23 mouse cellular contexts compared by ENCODE assay signal in the genomic region with DNA sequence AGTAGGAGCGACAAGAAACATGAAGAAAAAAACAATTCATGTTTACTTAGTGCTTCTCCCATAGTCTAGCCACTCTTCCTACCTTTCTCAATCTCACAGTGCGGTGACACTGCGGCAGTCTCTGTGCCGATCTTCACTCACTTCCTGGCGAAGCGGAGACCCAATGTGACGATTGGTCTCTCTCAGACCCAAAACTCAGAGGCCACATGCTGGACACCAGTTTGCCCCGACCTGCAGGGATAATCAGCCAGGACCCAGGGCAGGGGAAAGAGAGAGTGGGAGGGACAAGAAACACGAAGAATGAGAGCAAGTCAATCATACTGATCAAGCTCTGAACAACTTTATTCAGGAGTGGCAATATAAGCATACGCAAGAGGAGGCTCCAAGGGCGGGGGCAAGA. TPM values are rescaled to one million over a fixed set of nuclear protein-coding genes. Genes with fewer than 3 reads are reported as not detected.
DNase-seq lines count a peak whose midpoint lies in the region; ATAC-seq and TF ChIP-seq lines count a peak whose summit lies in the region.
"Had no signal": no experiment of that assay in that cellular context is flagged by ENCODE, and none has a peak within 500 bp of the region (broad histone marks: within the 10 kb centered on the region; RNA-seq: fewer than 3 reads in every experiment).

No protein-coding gene starts in this region.

- no peaks in the 10 kb centered on the region for H3K36me3 ChIP-seq in heart, adult 2 months (ENCODE audit: control insufficient read depth, insufficient read depth, low read length)
- H3K36me3 ChIP-seq in midbrain, embryonic 11.5 days (ENCODE audit: control insufficient read depth, insufficient read depth, low read length), result peaks cover 7% of the 10 kb centered on the region; the same call in 1 of the 2 replicates
- H3K36me3 ChIP-seq in midbrain, embryonic 14.5 days (ENCODE audit: control insufficient read depth, insufficient read depth, low read length), result 0 out of 2 replicates have a peak, but pooled peaks cover 23% of the 10 kb centered on the region

- no peaks in the 10 kb centered on the region for H3K27me3 ChIP-seq in heart, adult 2 months (ENCODE audit: control insufficient read depth, insufficient read depth, low read length)
- H3K27me3 ChIP-seq in midbrain, embryonic 11.5 days (ENCODE audit: control insufficient read depth, insufficient read depth, low read length), result no peaks in the 10 kb centered on the region
- H3K27me3 ChIP-seq in midbrain, embryonic 14.5 days (ENCODE audit: control insufficient read depth, insufficient read depth, low read length), result no peaks in the 10 kb centered on the region
- H3K27me3 ChIP-seq: CH12.LX, Patski had no signal

- no peak for ATAC-seq in midbrain, embryonic 11.5 days (ENCODE audit: low FRiP score)
- ATAC-seq in midbrain, embryonic 14.5 days (ENCODE audit: low FRiP score, low TSS enrichment), result no peak
- ATAC-seq: activated CD4-positive, CD25-positive, alpha-beta regulatory T cell, adult 4 months; CD4-positive, CD25-positive, alpha-beta regulatory T cell, adult 4 months; Patski had no signal

- H3K9me3 ChIP-seq in midbrain, embryonic 11.5 days (ENCODE audit: control insufficient read depth, low read length), result no peaks in the 10 kb centered on the region
- no peaks in the 10 kb centered on the region for H3K9me3 ChIP-seq in midbrain, embryonic 14.5 days (ENCODE audit: control insufficient read depth, low read length)
- H3K9me3 ChIP-seq: G1E had no signal

- TF ChIP-seq CTCF in heart, adult 2 months (IDR thresholded peaks at IDR 0.05), result no peak

- intact Hi-C loops in heart, adult 2 months (cut with DNase I), result no loop called here

- peaks cover 1% of the 10 kb centered on the region; the same call in 1 of the 2 replicates for H3K4me1 ChIP-seq in heart, adult 2 months (ENCODE audit: control insufficient read depth, insufficient read depth, low read length)
- no peaks in the 10 kb centered on the region for H3K4me1 ChIP-seq in midbrain, embryonic 11.5 days (ENCODE audit: control insufficient read depth, insufficient read depth, low read length)
- no peaks in the 10 kb centered on the region for H3K4me1 ChIP-seq in midbrain, embryonic 14.5 days (ENCODE audit: control insufficient read depth, insufficient read depth, low read length)

- no peak overlapping the region for H3K27ac ChIP-seq in heart, adult 2 months
- H3K27ac ChIP-seq in midbrain, embryonic 11.5 days (ENCODE audit: low read depth, low read length), result no peak overlapping the region
- no peak overlapping the region for H3K27ac ChIP-seq in midbrain, embryonic 14.5 days (replicated peaks; ENCODE audit: low read depth, low read length)

- TF ChIP-seq POLR2A in heart, adult 2 months (IDR thresholded peaks at IDR 0.05; ENCODE audit: insufficient read depth, low read depth, low read length), result no peak

- H3K4me2 ChIP-seq in midbrain, embryonic 11.5 days, result no peak overlapping the region
- H3K4me2 ChIP-seq in midbrain, embryonic 14.5 days (ENCODE audit: low read length), result no peak overlapping the region

- H3K79me2 ChIP-seq in heart, adult 2 months (replicated peaks; ENCODE audit: control insufficient read depth, insufficient read depth, low read length), result no peaks in the 10 kb centered on the region

- TF ChIP-seq EP300 in heart, adult 2 months (IDR thresholded peaks at IDR 0.05; ENCODE audit: insufficient read depth, low read depth, low read length), result no peak

- DNase-seq in heart, adult 11 months, result peak; percentile 56
- no peak for DNase-seq in heart, adult 2 months
- peak; percentile 59 for DNase-seq in midbrain, embryonic 11.5 days (ENCODE audit: low spot score, missing footprints)
- no peak for DNase-seq in midbrain, embryonic 14.5 days
- DNase-seq: adrenal gland, adult 2 months; adrenal gland, adult 8-10 months; adrenal gland, postnatal 10 days; adrenal gland, postnatal 14 days; adrenal gland, postnatal 25 days; adrenal gland, postnatal 36 days; B cell, adult 2 months; cerebellum, adult 11 months; cerebellum, adult 11-12 months; cerebellum, adult 18-20 months had no signal

- no peak overlapping the region for H3K9ac ChIP-seq in heart, adult 2 months (ENCODE audit: low read depth, low read length)
- H3K9ac ChIP-seq in midbrain, embryonic 11.5 days (ENCODE audit: low read length), result no peak overlapping the region
- no peak overlapping the region for H3K9ac ChIP-seq in midbrain, embryonic 14.5 days (replicated peaks; ENCODE audit: low read length)

- WGBS in heart, adult 2 months, result 84% methylated on average over 11 of the region's 11 CpGs
- WGBS in midbrain, embryonic 11.5 days, result 86% methylated on average over 11 of the region's 11 CpGs
- 86% methylated on average over 11 of the region's 11 CpGs for WGBS in midbrain, embryonic 14.5 days

- H3K4me3 ChIP-seq in heart, adult 2 months, result no peak overlapping the region
- H3K4me3 ChIP-seq in midbrain, embryonic 11.5 days (ENCODE audit: low read depth, low read length), result no peak overlapping the region
- no peak overlapping the region for H3K4me3 ChIP-seq in midbrain, embryonic 14.5 days (replicated peaks; ENCODE audit: low read depth, low read length)

RNA-seq across cellular contexts. Expression of a gene that starts 20.2 kb away (rescaled TPM):
- under 1 TPM; 0.27 to 0.44 TPM for total RNA-seq in heart, adult 2 months (2021)
- 0.18 and 0.20 TPM in 2 replicates for polyA plus RNA-seq in heart, adult 2 months (2012; rRNA removed)
- 60.8 and 67.1 TPM in 2 replicates for polyA plus RNA-seq in midbrain, embryonic 11.5 days (2014; fragmentation: Nextera tagmentation; extraction: Ambion mirVana)
- polyA plus RNA-seq in midbrain, embryonic 14.5 days (2014; fragmentation: Nextera tagmentation; extraction: Ambion mirVana), result 2.8 and 10.0 TPM in 2 replicates

RNA-seq across cellular contexts. Expression of a gene that starts 21.8 kb away (rescaled TPM):
- total RNA-seq in heart, adult 2 months (2021), result under 1 TPM in 1 of 2 experiments, not detected in 1; 0.20 TPM
- 0.35 and 2.3 TPM in 2 replicates for polyA plus RNA-seq in heart, adult 2 months (2012; rRNA removed)
- not detected in 2 replicates for polyA plus RNA-seq in midbrain, embryonic 11.5 days (2014; fragmentation: Nextera tagmentation; extraction: Ambion mirVana)
- 0.14 and 0.15 TPM in 2 replicates for polyA plus RNA-seq in midbrain, embryonic 14.5 days (2014; fragmentation: Nextera tagmentation; extraction: Ambion mirVana)
- total RNA-seq: CH12.LX, G1E, MEL had no signal
- polyA plus RNA-seq: C2C12; CD4-positive, CD25-positive, alpha-beta regulatory T cell, adult 4 months; G1E; Patski had no signal

RNA-seq across cellular contexts. Expression of a gene that starts 31.7 kb away (rescaled TPM):
- total RNA-seq in heart, adult 2 months (2021), result 1 to 10 TPM; 8.4 to 8.9 TPM
- polyA plus RNA-seq in heart, adult 2 months (2012; rRNA removed), result 6.2 and 6.5 TPM in 2 replicates
- polyA plus RNA-seq in midbrain, embryonic 11.5 days (2014; fragmentation: Nextera tagmentation; extraction: Ambion mirVana), result 3.3 and 3.6 TPM in 2 replicates
- 0.15 and 1.1 TPM in 2 replicates for polyA plus RNA-seq in midbrain, embryonic 14.5 days (2014; fragmentation: Nextera tagmentation; extraction: Ambion mirVana)
- polyA plus RNA-seq: G1E had no signal

RNA-seq across cellular contexts. Expression of a gene that starts 50.0 kb away (rescaled TPM):
- 1 to 10 TPM; 2.4 to 2.8 TPM for total RNA-seq in heart, adult 2 months (2021)
- 9.5 and 17.0 TPM in 2 replicates for polyA plus RNA-seq in heart, adult 2 months (2012; rRNA removed)
- 2.3 and 2.8 TPM in 2 replicates for polyA plus RNA-seq in midbrain, embryonic 11.5 days (2014; fragmentation: Nextera tagmentation; extraction: Ambion mirVana)
- 3.5 and 4.1 TPM in 2 replicates for polyA plus RNA-seq in midbrain, embryonic 14.5 days (2014; fragmentation: Nextera tagmentation; extraction: Ambion mirVana)
- total RNA-seq: G1E, MEL had no signal
- polyA plus RNA-seq: activated CD4-positive, CD25-positive, alpha-beta regulatory T cell, adult 4 months; CD4-positive, CD25-positive, alpha-beta regulatory T cell, adult 4 months; G1E had no signal

RNA-seq across cellular contexts. Expression of a gene that starts 57.5 kb away (rescaled TPM):
- total RNA-seq in heart, adult 2 months (2021), result not detected
- polyA plus RNA-seq in heart, adult 2 months (2012; rRNA removed), result not detected in 2 replicates
- 0.08 and 0.12 TPM in 2 replicates for polyA plus RNA-seq in midbrain, embryonic 11.5 days (2014; fragmentation: Nextera tagmentation; extraction: Ambion mirVana)
- 0.20 and 0.21 TPM in 2 replicates for polyA plus RNA-seq in midbrain, embryonic 14.5 days (2014; fragmentation: Nextera tagmentation; extraction: Ambion mirVana)
- total RNA-seq: adrenal gland, adult 18-20 months; adrenal gland, adult 2 months; adrenal gland, adult 8-10 months; adrenal gland, postnatal 25 days; adrenal gland, postnatal 36 days; CH12.LX; ES-E14; G1E; MEL had no signal
- polyA plus RNA-seq: activated CD4-positive, CD25-positive, alpha-beta regulatory T cell, adult 4 months; adrenal gland, adult 2 months; C2C12; CD4-positive, CD25-positive, alpha-beta regulatory T cell, adult 4 months; G1E; Patski had no signal

Comparison
In these comparisons a context has a peak if more than half of its experiments do, and no peak if none do; other contexts are left out.
1. DNase-seq: peak in heart, adult 11 months (single experiment) and midbrain, embryonic 11.5 days (single experiment); none in heart, adult 2 months (0 of 2) and midbrain, embryonic 14.5 days (single experiment).